Mouse (Mus musculus): ENCODE measurements at regions not wholly inside any gene's neighbourhood (a gene's known extent, or its start where the extent isn't known, plus 50 kb on each side); places are given as distances from the start of the nearest gene placed in this dataset.

- ATAC-seq (ENCODE audit: low FRiP score) = no peak
- no peak for DNase-seq (ENCODE audit: low spot score)
- Histone ChIP-seq H3K4me2 (replicated peaks; ENCODE audit: low read depth, low read length) (no peak overlapping the region), H3K9ac (ENCODE audit: low read depth, low read length) (no peak overlapping the region), H3K27ac (ENCODE audit: low read depth, low read length) (no peak overlapping the region), H3K36me3 (ENCODE audit: control insufficient read depth, insufficient read depth, low read length) (no peaks in the 10 kb centered on the region), H3K4me3 (ENCODE audit: low read depth, low read length) (no peak overlapping the region), H3K4me1 (replicated peaks; ENCODE audit: control insufficient read depth, insufficient read depth, low read length) (no peaks in the 10 kb centered on the region; the same call in none of the 2 replicates), H3K27me3 (ENCODE audit: control insufficient read depth, insufficient read depth, low read length) (no peaks in the 10 kb centered on the region), H3K9me3 (ENCODE audit: control insufficient read depth, low read length) (no peaks in the 10 kb centered on the region)
- WGBS = 61% methylated on average over 9 of the region's 9 CpGs
These were observed 93.5 kb upstream of the Lclat1 start for GRCm38 (mm10) chr17:73014090-73014853.

GRCm38 (mm10) chr17:73017173-73017572 is 90.6 kb upstream of the Lclat1 start:
- Histone ChIP-seq H3K4me1 (replicated peaks; ENCODE audit: control insufficient read depth, insufficient read depth, low read length) (no peaks in the 10 kb centered on the region; the same call in none of the 2 replicates), H3K9me3 (ENCODE audit: control insufficient read depth, low read length) (no peaks in the 10 kb centered on the region), H3K36me3 (ENCODE audit: control insufficient read depth, insufficient read depth, low read length) (no peaks in the 10 kb centered on the region), H3K4me3 (ENCODE audit: low read depth, low read length) (no peak overlapping the region), H3K27me3 (ENCODE audit: control insufficient read depth, insufficient read depth, low read length) (no peaks in the 10 kb centered on the region), H3K9ac (ENCODE audit: low read depth, low read length) (no peak overlapping the region), H3K4me2 (replicated peaks; ENCODE audit: low read depth, low read length) (no peak overlapping the region), H3K27ac (ENCODE audit: low read depth, low read length) (no peak overlapping the region)
- 89% methylated on average over 5 of the region's 5 CpGs for WGBS
- DNase-seq (ENCODE audit: low spot score) (no peak), ATAC-seq (ENCODE audit: low FRiP score) (no peak)

DNA sequence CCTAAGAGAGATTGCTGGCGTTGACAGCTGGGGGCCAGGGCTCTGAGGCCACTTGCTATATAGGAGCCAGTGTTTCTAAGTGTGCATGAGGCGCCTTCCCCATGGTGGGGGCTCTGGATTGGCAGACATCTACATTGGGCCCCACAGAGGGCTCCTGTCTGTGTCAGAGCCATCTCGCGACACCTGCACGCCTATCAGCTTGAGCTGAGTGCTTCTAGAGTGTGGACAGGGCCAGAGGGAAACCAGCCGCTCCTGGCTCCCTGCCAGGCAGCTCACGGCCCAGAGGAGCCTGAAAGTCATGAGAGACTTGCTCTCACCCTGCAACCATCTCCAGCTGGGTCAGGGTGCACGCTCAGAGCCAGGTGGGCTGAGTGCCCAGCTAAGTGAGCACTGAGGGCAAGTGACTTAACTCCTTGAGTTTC is 85.1 kb upstream of the Lclat1 start:
- Histone ChIP-seq H3K27ac (ENCODE audit: low read depth, low read length) (no peak overlapping the region), H3K4me2 (replicated peaks; ENCODE audit: low read depth, low read length) (no peak overlapping the region), H3K27me3 (ENCODE audit: control insufficient read depth, insufficient read depth, low read length) (no peaks in the 10 kb centered on the region), H3K9ac (ENCODE audit: low read depth, low read length) (no peak overlapping the region), H3K4me1 (replicated peaks; ENCODE audit: control insufficient read depth, insufficient read depth, low read length) (no peaks in the 10 kb centered on the region), H3K4me3 (ENCODE audit: low read depth, low read length) (no peak overlapping the region), H3K36me3 (ENCODE audit: control insufficient read depth, insufficient read depth, low read length) (no peaks in the 10 kb centered on the region), H3K9me3 (ENCODE audit: control insufficient read depth, low read length) (no peaks in the 10 kb centered on the region)
- no peak for DNase-seq (ENCODE audit: low spot score)
- ATAC-seq (ENCODE audit: low FRiP score) = no peak
- WGBS = 74% methylated on average over 8 of the region's 8 CpGs

- WGBS = 76% methylated on average over 10 of the region's 10 CpGs
- H3K27me3 ChIP-seq (ENCODE audit: control insufficient read depth, insufficient read depth, low read length) = no peaks in the 10 kb centered on the region
- H3K4me3 ChIP-seq (ENCODE audit: low read depth, low read length) = no peak overlapping the region
- H3K4me2 ChIP-seq (replicated peaks; ENCODE audit: low read depth, low read length) = no peak overlapping the region
- no peaks in the 10 kb centered on the region for H3K36me3 ChIP-seq (ENCODE audit: control insufficient read depth, insufficient read depth, low read length)
- ATAC-seq (ENCODE audit: low FRiP score) (no peak), DNase-seq (ENCODE audit: low spot score) (no peak)
- no peak overlapping the region for H3K9ac ChIP-seq (ENCODE audit: low read depth, low read length)
- H3K27ac ChIP-seq (ENCODE audit: low read depth, low read length) = no peak overlapping the region
- H3K4me1 ChIP-seq (replicated peaks; ENCODE audit: control insufficient read depth, insufficient read depth, low read length) = no peaks in the 10 kb centered on the region
- no peaks in the 10 kb centered on the region for H3K9me3 ChIP-seq (ENCODE audit: control insufficient read depth, low read length)
These were observed 84.2 kb upstream of the Lclat1 start for GRCm38 (mm10) chr17:73023362-73024107.

DNA sequence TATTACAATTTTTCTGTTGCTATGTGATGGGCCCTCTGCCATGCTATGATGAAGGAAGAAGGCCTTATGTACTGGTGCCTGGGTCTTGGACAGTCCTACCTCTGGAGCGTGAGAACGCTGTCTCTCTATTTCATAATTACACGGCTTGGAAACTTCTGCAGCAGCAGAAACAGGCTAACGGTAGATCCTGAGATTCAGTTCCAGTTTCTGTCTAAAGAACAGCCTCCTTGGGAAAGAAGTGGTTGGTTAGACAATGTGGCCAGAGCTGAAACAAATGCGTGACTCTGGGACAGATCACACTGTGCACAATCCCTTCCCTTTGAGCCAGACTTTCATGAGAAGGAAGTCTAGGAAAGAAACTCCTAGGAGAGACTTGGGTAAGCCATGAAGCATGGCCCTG is 80.7 kb upstream of the Lclat1 start:
- DNase-seq (ENCODE audit: low spot score) = no peak

DNA sequence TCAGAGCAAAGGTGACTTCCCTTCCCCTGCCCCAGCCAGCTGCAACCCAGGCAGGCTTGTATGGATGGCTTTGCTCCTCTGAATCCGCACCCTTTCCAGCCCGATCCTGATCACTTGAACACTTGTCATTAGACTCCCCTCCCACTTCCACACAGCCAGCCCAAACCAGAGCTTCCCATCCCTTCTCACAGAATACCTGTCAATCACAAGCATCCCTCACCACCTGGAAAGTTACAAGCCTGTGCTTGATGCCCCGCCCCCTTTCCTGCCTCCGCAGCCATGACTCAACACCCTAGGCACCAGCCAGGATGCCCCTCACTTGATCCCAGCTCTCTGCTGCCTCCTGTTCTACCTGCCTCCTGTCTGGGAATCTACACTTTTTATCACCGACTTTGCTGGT is 76.0 kb upstream of the Lclat1 start:
- Histone ChIP-seq H3K27ac (ENCODE audit: low read depth, low read length) (no peak overlapping the region), H3K4me3 (ENCODE audit: low read depth, low read length) (no peak overlapping the region), H3K27me3 (ENCODE audit: control insufficient read depth, insufficient read depth, low read length) (no peaks in the 10 kb centered on the region), H3K4me2 (replicated peaks; ENCODE audit: low read depth, low read length) (no peak overlapping the region), H3K9ac (ENCODE audit: low read depth, low read length) (no peak overlapping the region), H3K36me3 (ENCODE audit: control insufficient read depth, insufficient read depth, low read length) (no peaks in the 10 kb centered on the region), H3K9me3 (ENCODE audit: control insufficient read depth, low read length) (no peaks in the 10 kb centered on the region), H3K4me1 (replicated peaks; ENCODE audit: control insufficient read depth, insufficient read depth, low read length) (no peaks in the 10 kb centered on the region)
- ATAC-seq (ENCODE audit: low FRiP score) (no peak), DNase-seq (ENCODE audit: low spot score) (no peak)
- WGBS = 61% methylated on average over 5 of the region's 5 CpGs

More for the DNA sequence above, 80.7 kb upstream of the Lclat1 start:
- Histone ChIP-seq H3K9me3 (ENCODE audit: control insufficient read depth, low read length) (no peaks in the 10 kb centered on the region), H3K36me3 (ENCODE audit: control insufficient read depth, insufficient read depth, low read length) (no peaks in the 10 kb centered on the region), H3K4me1 (replicated peaks; ENCODE audit: control insufficient read depth, insufficient read depth, low read length) (no peaks in the 10 kb centered on the region), H3K4me2 (replicated peaks; ENCODE audit: low read depth, low read length) (no peak overlapping the region), H3K27me3 (ENCODE audit: control insufficient read depth, insufficient read depth, low read length) (no peaks in the 10 kb centered on the region), H3K9ac (ENCODE audit: low read depth, low read length) (no peak overlapping the region), H3K27ac (ENCODE audit: low read depth, low read length) (no peak overlapping the region), H3K4me3 (ENCODE audit: low read depth, low read length) (no peak overlapping the region)
- WGBS = 95% methylated on average over 5 of the region's 5 CpGs
- no peak for ATAC-seq (ENCODE audit: low FRiP score)

DNA sequence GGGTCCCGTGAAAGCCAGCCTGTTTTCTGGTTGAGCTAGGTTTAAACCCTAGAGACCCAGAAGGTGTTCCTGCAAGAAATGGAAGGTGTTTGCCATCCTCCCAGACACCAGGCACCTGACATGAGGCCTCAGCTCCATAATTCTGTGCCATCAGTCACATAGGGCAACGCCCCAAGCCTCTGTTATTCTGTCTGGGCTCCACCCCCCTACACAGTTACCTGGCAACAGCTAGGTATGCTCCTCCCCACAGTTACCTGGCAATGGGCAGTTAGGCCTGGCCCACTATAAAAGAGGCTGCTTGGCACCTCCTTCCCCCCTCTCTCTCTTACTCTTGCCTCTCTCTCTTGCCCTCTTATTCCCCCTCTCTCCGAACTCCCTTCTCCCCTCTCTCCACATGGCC is 75.5 kb upstream of the Lclat1 start:
- Histone ChIP-seq H3K27me3 (ENCODE audit: control insufficient read depth, insufficient read depth, low read length) (no peaks in the 10 kb centered on the region), H3K27ac (ENCODE audit: low read depth, low read length) (no peak overlapping the region), H3K4me2 (replicated peaks; ENCODE audit: low read depth, low read length) (no peak overlapping the region), H3K4me3 (ENCODE audit: low read depth, low read length) (no peak overlapping the region), H3K4me1 (replicated peaks; ENCODE audit: control insufficient read depth, insufficient read depth, low read length) (no peaks in the 10 kb centered on the region), H3K9ac (ENCODE audit: low read depth, low read length) (no peak overlapping the region), H3K9me3 (ENCODE audit: control insufficient read depth, low read length) (no peaks in the 10 kb centered on the region), H3K36me3 (ENCODE audit: control insufficient read depth, insufficient read depth, low read length) (no peaks in the 10 kb centered on the region)
- 69% methylated on average over 3 of the region's 3 CpGs for WGBS
- ATAC-seq (ENCODE audit: low FRiP score) (no peak), DNase-seq (ENCODE audit: low spot score) (no peak)

- no peak overlapping the region for H3K4me2 ChIP-seq (replicated peaks; ENCODE audit: low read depth, low read length)
- no peak overlapping the region for H3K27ac ChIP-seq (ENCODE audit: low read depth, low read length)
- no peak overlapping the region for H3K9ac ChIP-seq (ENCODE audit: low read depth, low read length)
- H3K27me3 ChIP-seq (ENCODE audit: control insufficient read depth, insufficient read depth, low read length) = no peaks in the 10 kb centered on the region
- no peak for DNase-seq (ENCODE audit: low spot score)
- no peak for ATAC-seq (ENCODE audit: low FRiP score)
- H3K4me1 ChIP-seq (replicated peaks; ENCODE audit: control insufficient read depth, insufficient read depth, low read length) = no peaks in the 10 kb centered on the region
- no peaks in the 10 kb centered on the region for H3K9me3 ChIP-seq (ENCODE audit: control insufficient read depth, low read length)
- no peaks in the 10 kb centered on the region for H3K36me3 ChIP-seq (ENCODE audit: control insufficient read depth, insufficient read depth, low read length)
- no peak overlapping the region for H3K4me3 ChIP-seq (ENCODE audit: low read depth, low read length)
- 91% methylated on average over 3 of the region's 3 CpGs for WGBS
These were observed 73.4 kb upstream of the Lclat1 start for GRCm38 (mm10) chr17:73034420-73034819.

- no peak overlapping the region for H3K9ac ChIP-seq (ENCODE audit: low read depth, low read length)
- no peak overlapping the region for H3K4me2 ChIP-seq (replicated peaks; ENCODE audit: low read depth, low read length)
- H3K27me3 ChIP-seq (ENCODE audit: control insufficient read depth, insufficient read depth, low read length) = no peaks in the 10 kb centered on the region
- no peak for ATAC-seq (ENCODE audit: low FRiP score)
- no peak overlapping the region for H3K27ac ChIP-seq (ENCODE audit: low read depth, low read length)
- no peak overlapping the region for H3K4me3 ChIP-seq (ENCODE audit: low read depth, low read length)
- H3K9me3 ChIP-seq (ENCODE audit: control insufficient read depth, low read length) = no peaks in the 10 kb centered on the region
- no peaks in the 10 kb centered on the region for H3K4me1 ChIP-seq (replicated peaks; ENCODE audit: control insufficient read depth, insufficient read depth, low read length)
- 45% methylated on average over 8 of the region's 8 CpGs for WGBS
- no peaks in the 10 kb centered on the region for H3K36me3 ChIP-seq (ENCODE audit: control insufficient read depth, insufficient read depth, low read length)
- no peak for DNase-seq (ENCODE audit: low spot score)
These were observed 72.8 kb upstream of the Lclat1 start for GRCm38 (mm10) chr17:73034981-73035481.
